Mouse (Mus musculus) adrenal gland, adult (tissue): ENCODE results near the gene Jade1.

ENCODE experiments used
- DNase-seq, 2 experiments: peaks; one replicate each; pipeline ENCODE4 v3.0.0; 2022 to 2023; ENCODE audit warnings: low spot score in 1 of 2; ENCODE audit not compliant: inconsistent age in 2 of 2

Gene Jade1

DNA sequence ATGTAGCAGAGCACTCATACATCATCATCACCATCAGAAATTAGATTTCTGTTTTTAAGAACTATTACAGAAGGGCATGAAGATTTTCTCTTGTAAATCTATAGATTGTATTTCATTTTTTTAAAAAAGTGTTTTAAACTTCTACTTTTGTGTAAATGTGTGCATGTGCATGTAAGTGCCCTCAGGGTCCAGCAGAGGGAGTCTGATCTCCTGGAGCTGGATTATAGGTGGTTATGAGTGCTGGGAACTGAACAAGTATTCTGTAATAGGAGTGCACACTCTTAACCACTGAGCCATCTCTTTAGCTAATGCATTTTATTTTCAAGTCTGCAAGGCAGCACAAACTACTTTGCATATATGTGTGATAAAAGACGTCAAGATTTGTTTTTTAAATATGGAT is 100.1 kb downstream of the Jade1 start:
- DNase-seq: no peak
